Mouse (Mus musculus): Measurements from ENCODE around the gene Ankrd44. TPM values are rescaled to one million over a fixed set of nuclear protein-coding genes. Genes with fewer than 3 reads are reported as not detected.

The Ankrd44 gene
- total and polyA plus RNA-seq, 3 experiments = 12.7 to 23.0 (median 19.8) TPM

GRCm38 (mm10) chr1:54911256-54911610 is 15.0 kb downstream of the Ankrd44 start:
- Histone ChIP-seq H3K27me3 (replicated peaks) (no peaks in the 10 kb centered on the region), H3K27ac (ENCODE audit: insufficient read depth, low read depth) (peak overlapping the region; percentile 91), H3K4me3 (replicated peaks in 1 of 3; ENCODE audit: low read depth in 2 of 3, low read length in 2 of 3, poor library complexity in 1 of 3) (peak overlapping the region in 1 of 3 experiments; percentile 21), H3K36me3 (replicated peaks in 1 of 2; ENCODE audit: control insufficient read depth in 1 of 2, insufficient read depth in 1 of 2, low read length in 1 of 2) (peaks cover 0 to 2% of the 10 kb centered on the region in 2 experiments), H3K9ac (ENCODE audit: insufficient read depth, low read depth) (peak overlapping the region; percentile 32; the same call in 1 of the 2 replicates), H3K4me1 (ENCODE audit: control insufficient read depth in 1 of 2, insufficient read depth in 2 of 2) (peaks cover 34 to 90% of the 10 kb centered on the region in 2 experiments), H3K4me2 (ENCODE audit: insufficient read depth, low read depth, poor library complexity, severe bottlenecking) (peak overlapping the region; percentile 25), H3K79me2 (replicated peaks; ENCODE audit: control insufficient read depth, extremely low read depth, insufficient read depth, poor library complexity, severe bottlenecking) (peaks cover 26% of the 10 kb centered on the region), H3K9me3 (replicated peaks; ENCODE audit: low read length) (no peaks in the 10 kb centered on the region)
- TF ChIP-seq CHD1 (IDR thresholded peaks at IDR 0.05; ENCODE audit: low read depth, low read length) = 0 out of 2 replicates have a peak, but pooled peaks have one; percentile 62
- TF ChIP-seq RCOR1 (conservative IDR thresholded peaks at IDR 0.05; ENCODE audit: low read depth, low read length) = no peak
- peak; percentile 61; the same call in 1 of the 2 replicates for TF ChIP-seq JUND (conservative IDR thresholded peaks at IDR 0.05; ENCODE audit: low read depth, low read length)
- TF ChIP-seq MAX (IDR thresholded peaks at IDR 0.05; ENCODE audit: low read length) = no peak
- TF ChIP-seq ZMIZ1 (IDR thresholded peaks at IDR 0.05; ENCODE audit: low read depth, low read length) = no peak
- peak; percentile 76 for TF ChIP-seq EP300 (IDR thresholded peaks at IDR 0.05; ENCODE audit: low read length)
- TF ChIP-seq UBTF (IDR thresholded peaks at IDR 0.05; ENCODE audit: low read depth, low read length) = no peak
- TF ChIP-seq ZNF384 (IDR thresholded peaks at IDR 0.05; ENCODE audit: low read depth, low read length) = peak; percentile 88
- no peak for TF ChIP-seq NRF1 (IDR thresholded peaks at IDR 0.05; ENCODE audit: low read depth, low read length)
- no peak for TF ChIP-seq BHLHE40 (IDR thresholded peaks at IDR 0.05; ENCODE audit: low read depth, low read length)
- TF ChIP-seq MEF2A (IDR thresholded peaks at IDR 0.05; ENCODE audit: borderline replicate concordance, low read depth, low read length) = no peak
- no peak for TF ChIP-seq ZKSCAN1 (IDR thresholded peaks at IDR 0.05; ENCODE audit: borderline replicate concordance, low read depth, low read length)
- TF ChIP-seq JUN (IDR thresholded peaks at IDR 0.05; ENCODE audit: insufficient read depth, low read depth, low read length) = peak; percentile 37; the same call in 1 of the 2 replicates
- no peak for TF ChIP-seq ETS1 (conservative IDR thresholded peaks at IDR 0.05; ENCODE audit: low read depth, low read length)
- TF ChIP-seq CHD2 (IDR thresholded peaks at IDR 0.05; ENCODE audit: low read length) = no peak
- TF ChIP-seq POLR2AphosphoS2 (IDR thresholded peaks at IDR 0.05; ENCODE audit: low read depth, low read length) = no peak
- TF ChIP-seq MXI1 (IDR thresholded peaks at IDR 0.05; ENCODE audit: low read depth, low read length) = no peak
- TF ChIP-seq SMC3 (IDR thresholded peaks at IDR 0.05; ENCODE audit: low read depth, low read length) = no peak
- TF ChIP-seq POLR2A (IDR thresholded peaks at IDR 0.05; ENCODE audit: low read depth, low read length) = no peak
- TF ChIP-seq MAFK (IDR thresholded peaks at IDR 0.05; ENCODE audit: insufficient replicate concordance, low read length) = 0 out of 2 replicates have a peak, but pooled peaks have one; percentile 20
- peak; percentile 65 for TF ChIP-seq IRF4 (IDR thresholded peaks at IDR 0.05; ENCODE audit: low read depth, low read length)
- no peak for TF ChIP-seq MYC (IDR thresholded peaks at IDR 0.05; ENCODE audit: low read depth, low read length)
- no peak for DNase-seq (ENCODE audit: extremely low read depth)
- in situ Hi-C loops (cut with MboI; ENCODE audit: low pct_ligation_motif_present, low pct_unique_long_range_greater_than_20kb, low sequenced_read_pairs) (no loop called here), dilution Hi-C loops (cut with MboI; ENCODE audit: extremely low pct_ligation_motif_present, extremely low pct_unique_long_range_greater_than_20kb, low sequenced_read_pairs) (no loop called here)

Data from CH12.LX (cell line).